Mouse (Mus musculus) midbrain, embryonic 11.5 days (tissue): Measurements from ENCODE around the gene Pmepa1. TPM values are rescaled to one million over a fixed set of nuclear protein-coding genes. Genes with fewer than 3 reads are reported as not detected.

Experiments used
- polyA plus RNA-seq: library from polyadenylated mRNA; unstranded; fragments of >200 nt; fragmentation: Nextera tagmentation; extraction: Ambion mirVana; gene quantifications from 2 replicates; pipeline ENCODE4 v1.2.1, GENCODE M21; 2014

Pmepa1 gene
- polyA plus RNA-seq, 1 experiment from 2014 or later, result 3.4 TPM

Other genes starting within 250 kb of the Pmepa1 start
- 0.08 TPM in 1 of 2 replicates, not detected in the other for gene Ctcfl, start 157.0 kb downstream of the Pmepa1 start, polyA plus RNA-seq
- not detected in 2 replicates for gene Pck1, start 123.5 kb downstream of the Pmepa1 start, polyA plus RNA-seq
- 0.46 and 0.55 TPM in 2 replicates for gene Zbp1, start 57.6 kb downstream of the Pmepa1 start, polyA plus RNA-seq
- not detected in 2 replicates for gene 1700021F07Rik, start 246.1 kb upstream of the Pmepa1 start, polyA plus RNA-seq